Mouse (Mus musculus): ENCODE measurements around the gene Defa28.
"Not testable (repeated sequence)": the region's sequence is repeated elsewhere in the genome, so short reads cannot be mapped to it uniquely, and the experiment has no call there.

The Defa28 gene

GRCm38 (mm10) chr8:21582706-21583105 is at the start of gene Defa28:
Gene Defa28, plus strand, starts transcription at chr8:21583006.
- DNase-seq (ENCODE audit: low spot score in 2 of 2): not testable (repeated sequence)

GRCm38 (mm10) chr8:21565086-21565485 is 17.7 kb upstream of the Defa28 start, which contains the start of gene Defa37:
Gene Defa37, plus strand, starts transcription at chr8:21565386.
- DNase-seq (ENCODE audit: low spot score in 2 of 2): not testable (repeated sequence)

GRCm38 (mm10) chr8:21594408-21594807 is 11.6 kb downstream of the Defa28 start, which contains the start of gene Gm7861:
Gene Gm7861, minus strand, starts transcription at chr8:21594508.
- DNase-seq (ENCODE audit: low spot score in 2 of 2): not testable (repeated sequence)

GRCm38 (mm10) chr8:21617883-21618282 is 35.1 kb downstream of the Defa28 start, which contains the start of gene Defa26:
Gene Defa26, plus strand, starts transcription at chr8:21618183.
- not testable (repeated sequence) for DNase-seq (ENCODE audit: low spot score in 2 of 2)

Data from heart, adult 9 months (tissue).